Mouse (Mus musculus) bone marrow macrophage, adult 2 months (primary cell): ENCODE results near the gene Emp1. TPM values are rescaled to one million over a fixed set of nuclear protein-coding genes. Genes with fewer than 3 reads are reported as not detected.
A peak's percentile ranks its signal among the peaks of the same experiment; 100 is the strongest.

Experiments
- H3K27ac ChIP-seq: 2 replicates; pipeline ENCODE4 v1.5.1; 2012; ENCODE audit warnings: low read depth, low read length; ENCODE audit not compliant: insufficient read depth
- H3K4me1 ChIP-seq: 2 replicates; pipeline ENCODE4 v1.6.1; 2012; ENCODE audit warnings: low read length; ENCODE audit not compliant: control insufficient read depth, insufficient read depth
- H3K4me3 ChIP-seq: 2 replicates; pipeline ENCODE4 v1.5.1; 2012; ENCODE audit warnings: mild to moderate bottlenecking, low read length, moderate library complexity; ENCODE audit not compliant: insufficient read depth
- CTCF ChIP-seq: IDR thresholded peaks from 2 replicates; pipeline ENCODE4 v1.5.1; 2012; ENCODE audit warnings: low read depth, mild to moderate bottlenecking, low read length, moderate library complexity
- POLR2A ChIP-seq: IDR thresholded peaks from 2 replicates; pipeline ENCODE4 v1.6.1; 2012; ENCODE audit warnings: mild to moderate bottlenecking, low read depth, low read length, borderline replicate concordance
- polyA plus RNA-seq: library from polyadenylated mRNA; stranded (reverse); fragments of >200 nt; gene quantifications from 2 replicates; pipeline ENCODE4 v1.2.4, GENCODE M21; 2012; ENCODE audit not compliant: missing spikeins, insufficient read depth, insufficient read length

Gene Emp1
- 162 and 173 TPM in 2 replicates for polyA plus RNA-seq

DNA sequence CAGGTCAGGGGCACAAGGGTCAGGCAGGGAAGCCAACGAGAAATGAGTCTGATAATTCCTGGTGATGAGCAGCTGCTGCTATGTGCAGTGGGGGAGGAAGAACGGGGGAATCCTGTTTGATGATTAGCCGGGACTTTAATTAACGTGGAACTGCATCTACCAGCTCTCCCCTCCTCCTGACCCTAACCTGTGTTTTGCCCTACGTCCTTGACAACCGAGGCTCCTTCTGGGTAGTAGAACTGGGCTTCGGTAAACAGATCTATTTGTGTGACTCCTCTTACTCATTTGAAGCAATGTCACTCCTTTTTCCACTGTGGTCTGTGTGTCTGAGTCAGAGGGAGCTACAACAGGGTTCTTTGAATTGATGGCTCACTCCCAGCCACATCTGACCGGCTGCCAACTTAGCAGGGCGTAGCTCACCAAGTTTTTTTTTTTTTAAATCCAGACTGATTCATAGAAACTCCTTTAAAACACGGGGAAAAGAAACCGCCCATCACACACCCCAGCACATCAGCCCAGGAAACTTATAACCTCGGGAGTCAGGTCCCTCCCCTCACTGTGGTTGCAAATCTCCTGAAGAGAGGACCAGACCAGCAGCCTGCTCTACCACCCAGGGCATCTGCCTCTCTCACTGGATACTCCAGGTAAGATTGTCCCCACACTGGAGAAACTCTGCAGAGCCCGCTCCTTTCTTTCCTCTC is at the start of gene Emp1:
Gene Emp1, plus strand, starts transcription at position 87 of the 701 bp plus-strand sequence.
- TF ChIP-seq CTCF = no peak
- 0 out of 2 replicates have a peak, but pooled peaks have one; percentile 9 for TF ChIP-seq POLR2A
- H3K27ac ChIP-seq = peak within 1 kb of the TSS; percentile 94

GRCm38 (mm10) chr6:135313981-135314380 is 48.4 kb upstream of the Emp1 start:
- TF ChIP-seq CTCF = no peak
- no peak for TF ChIP-seq POLR2A
- no peak overlapping the region for H3K4me3 ChIP-seq
- H3K4me1 ChIP-seq = peaks cover 4% of the 10 kb centered on the region; the same call in 1 of the 2 replicates
- no peak overlapping the region for H3K27ac ChIP-seq

More for the DNA sequence above, at the start of gene Emp1:
- peak within 1 kb of the TSS; percentile 69 for H3K4me3 ChIP-seq
- H3K4me1 ChIP-seq = peaks cover 30% of the 10 kb centered on the region

GRCm38 (mm10) chr6:135316141-135316540 is 46.2 kb upstream of the Emp1 start:
- H3K4me3 ChIP-seq = no peak overlapping the region
- no peak for TF ChIP-seq POLR2A
- TF ChIP-seq CTCF = no peak
- H3K4me1 ChIP-seq = peaks cover 4% of the 10 kb centered on the region; the same call in 1 of the 2 replicates
- no peak overlapping the region for H3K27ac ChIP-seq

GRCm38 (mm10) chr6:135319431-135319933 is 42.9 kb upstream of the Emp1 start:
- Histone ChIP-seq H3K4me3 (no peak overlapping the region), H3K4me1 (peaks cover 20% of the 10 kb centered on the region), H3K27ac (no peak overlapping the region)
- TF ChIP-seq POLR2A (no peak), CTCF (no peak)

GRCm38 (mm10) chr6:135322749-135323148 is 39.6 kb upstream of the Emp1 start:
- TF ChIP-seq POLR2A (no peak), CTCF (no peak)
- Histone ChIP-seq H3K4me3 (no peak overlapping the region), H3K4me1 (peaks cover 23% of the 10 kb centered on the region), H3K27ac (no peak overlapping the region)

DNA sequence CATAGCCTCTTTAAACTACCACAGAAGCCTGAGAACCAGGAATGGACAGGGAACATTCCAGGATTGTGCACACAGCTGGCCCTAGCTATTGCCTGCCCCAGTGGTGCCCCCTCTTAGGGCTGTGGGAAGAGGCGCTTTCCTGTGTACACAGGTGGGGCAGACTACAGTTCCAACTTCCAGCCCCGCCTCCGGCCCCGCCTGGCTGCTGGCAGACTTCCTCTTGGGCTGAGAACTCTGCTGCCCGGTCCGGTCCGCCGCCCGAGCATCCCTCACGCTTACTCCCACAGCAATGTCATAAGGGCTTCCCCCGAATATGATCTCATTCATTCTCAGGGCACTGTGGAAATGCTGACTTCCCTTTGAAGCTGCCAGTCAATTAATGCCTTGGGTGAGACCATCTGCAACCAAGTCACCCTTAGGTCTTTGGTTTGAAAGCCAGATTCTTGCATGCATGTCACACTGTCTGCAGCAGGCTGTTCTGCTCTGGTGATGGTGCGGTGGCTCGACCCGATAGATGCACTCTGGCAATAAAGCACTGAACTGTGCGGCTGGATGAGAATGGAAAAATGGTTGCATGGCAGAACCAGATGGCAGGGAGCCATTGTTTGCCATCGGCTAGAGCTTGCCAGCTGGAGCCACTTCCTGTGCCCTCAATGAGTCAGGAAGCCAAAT is 38.9 kb upstream of the Emp1 start:
- peak overlapping the region; percentile 71 for H3K27ac ChIP-seq
- no peak for TF ChIP-seq POLR2A
- TF ChIP-seq CTCF = no peak
- peak overlapping the region; percentile 25 for H3K4me3 ChIP-seq

GRCm38 (mm10) chr6:135324111-135324510 is 38.2 kb upstream of the Emp1 start:
- no peak for TF ChIP-seq POLR2A
- no peak for TF ChIP-seq CTCF
- H3K27ac ChIP-seq = peak overlapping the region; percentile 25; the same call in 1 of the 2 replicates
- H3K4me1 ChIP-seq = peaks cover 23% of the 10 kb centered on the region
- H3K4me3 ChIP-seq = no peak overlapping the region

More for the DNA sequence above, 38.9 kb upstream of the Emp1 start:
- H3K4me1 ChIP-seq = peaks cover 23% of the 10 kb centered on the region

GRCm38 (mm10) chr6:135324686-135325300 is 37.6 kb upstream of the Emp1 start:
- no peak for TF ChIP-seq POLR2A
- no peak for TF ChIP-seq CTCF
- Histone ChIP-seq H3K4me3 (no peak overlapping the region), H3K27ac (no peak overlapping the region), H3K4me1 (peaks cover 23% of the 10 kb centered on the region)

- Histone ChIP-seq H3K27ac (no peak overlapping the region), H3K4me1 (peaks cover 23% of the 10 kb centered on the region), H3K4me3 (no peak overlapping the region)
- no peak for TF ChIP-seq CTCF
- TF ChIP-seq POLR2A = no peak
Measured at GRCm38 (mm10) chr6:135326847-135327246, 35.5 kb upstream of the Emp1 start.
